Mouse (Mus musculus): ENCODE data around the gene Arfip1. TPM values are rescaled to one million over a fixed set of nuclear protein-coding genes. Genes with fewer than 3 reads are reported as not detected.

The Arfip1 gene
- total and polyA plus RNA-seq, 3 experiments: 5.6 to 14.8 (median 14.8) TPM

DNA sequence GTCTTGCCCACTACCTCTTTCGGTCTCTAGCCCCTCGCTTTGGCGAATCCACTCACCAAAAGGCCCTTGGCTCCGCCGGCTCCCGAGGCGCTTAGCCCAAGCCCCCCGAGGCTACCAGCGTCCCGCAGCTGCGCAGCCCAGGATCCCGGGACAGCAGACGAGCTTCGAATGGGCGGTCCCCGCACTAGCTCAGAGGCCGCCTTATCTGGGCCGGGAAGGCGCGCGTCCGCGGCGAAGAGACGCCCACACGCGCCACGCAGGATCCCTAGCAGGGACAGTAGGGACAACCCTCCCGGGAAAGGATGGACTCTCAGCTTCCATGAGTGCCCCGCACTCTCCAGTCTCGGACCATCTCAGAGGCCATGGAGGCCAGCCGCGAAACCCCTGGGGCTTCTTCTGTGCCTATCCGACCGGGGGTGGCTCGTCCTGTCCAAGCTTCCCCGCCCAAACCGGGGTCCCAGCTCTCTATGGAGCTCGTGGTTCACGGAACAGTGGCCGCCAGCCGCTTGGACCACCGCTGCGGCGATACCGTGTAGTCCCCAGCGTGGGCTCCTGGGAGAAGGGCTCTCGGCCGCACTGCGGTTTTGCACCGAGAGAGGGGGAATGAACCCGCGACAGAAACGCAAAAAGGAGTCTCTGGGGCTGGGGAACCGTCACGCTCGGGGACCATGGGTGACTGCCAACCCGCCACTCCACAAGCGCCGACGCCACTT, 103.0 kb downstream of the Arfip1 start:
- Histone ChIP-seq H3K9ac (ENCODE audit: low read depth, low read length) (peak overlapping the region; percentile 70), H3K4me1 (ENCODE audit: control insufficient read depth, insufficient read depth, low read length) (peaks cover 2% of the 10 kb centered on the region; the same call in 1 of the 2 replicates), H3K4me3 (peak overlapping the region; percentile 58), H3K27me3 (ENCODE audit: control insufficient read depth, insufficient read depth, low read length) (peaks cover 3% of the 10 kb centered on the region), H3K27ac (no peak overlapping the region), H3K36me3 (ENCODE audit: control insufficient read depth, insufficient read depth, low read length) (no peaks in the 10 kb centered on the region), H3K79me2 (replicated peaks; ENCODE audit: control insufficient read depth, insufficient read depth, low read length) (no peaks in the 10 kb centered on the region)
- no peak for TF ChIP-seq EP300 (IDR thresholded peaks at IDR 0.05; ENCODE audit: insufficient read depth, low read depth, low read length)
- 0 out of 2 replicates have a peak, but pooled peaks have one; percentile 24 for TF ChIP-seq CTCF (IDR thresholded peaks at IDR 0.05)
- 1% methylated on average over 61 of the region's 61 CpGs for WGBS
- peak; percentile 58 to 64 for DNase-seq
- intact Hi-C loops (cut with DNase I): loop anchor here (2.0 kb wide), 1 partner anchor 63 kb away; no protein-coding TSS in a partner anchor

GRCm38 (mm10) chr3:84478896-84479292, 103.5 kb downstream of the Arfip1 start:
- 36% methylated on average over 12 of the region's 12 CpGs for WGBS
- intact Hi-C loops (cut with DNase I): no loop called here

DNA sequence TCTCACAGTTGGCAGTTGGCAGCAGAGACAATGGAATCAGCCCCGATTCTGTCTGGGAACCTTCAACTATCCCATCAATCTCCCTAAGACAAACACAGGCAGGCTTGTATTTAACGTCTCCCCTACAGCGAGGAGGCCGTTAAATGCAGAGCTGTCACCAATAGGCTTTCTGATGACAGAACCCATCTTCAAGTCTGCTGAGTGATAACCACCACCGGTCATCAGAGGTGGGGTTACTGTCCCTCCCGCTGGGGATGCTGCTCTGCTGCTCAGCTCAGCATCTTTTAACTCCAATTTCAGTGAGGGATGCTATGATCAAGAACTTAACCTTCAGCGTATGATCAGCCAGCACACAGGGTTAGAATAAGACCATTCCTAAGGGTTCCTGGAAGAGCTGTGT, 104.2 kb downstream of the Arfip1 start:
- WGBS: 54% methylated on average over 7 of the region's 7 CpGs
- no peaks in the 10 kb centered on the region for H3K79me2 ChIP-seq (replicated peaks; ENCODE audit: control insufficient read depth, insufficient read depth, low read length)
- no peak for DNase-seq
- no peak overlapping the region for H3K4me3 ChIP-seq
- H3K36me3 ChIP-seq (ENCODE audit: control insufficient read depth, insufficient read depth, low read length): no peaks in the 10 kb centered on the region
- H3K27me3 ChIP-seq (ENCODE audit: control insufficient read depth, insufficient read depth, low read length): peaks cover 3% of the 10 kb centered on the region
- H3K27ac ChIP-seq: no peak overlapping the region
- H3K9ac ChIP-seq (ENCODE audit: low read depth, low read length): no peak overlapping the region
- intact Hi-C loops (cut with DNase I): no loop called here
- peaks cover 2% of the 10 kb centered on the region; the same call in 1 of the 2 replicates for H3K4me1 ChIP-seq (ENCODE audit: control insufficient read depth, insufficient read depth, low read length)
- TF ChIP-seq POLR2A (IDR thresholded peaks at IDR 0.05; ENCODE audit: insufficient read depth, low read depth, low read length): no peak
- TF ChIP-seq CTCF (IDR thresholded peaks at IDR 0.05): no peak

More at GRCm38 (mm10) chr3:84478896-84479292, 103.5 kb downstream of the Arfip1 start:
- H3K4me1 ChIP-seq (ENCODE audit: control insufficient read depth, insufficient read depth, low read length): peaks cover 2% of the 10 kb centered on the region; the same call in 1 of the 2 replicates
- H3K27me3 ChIP-seq (ENCODE audit: control insufficient read depth, insufficient read depth, low read length): peaks cover 3% of the 10 kb centered on the region
- peak overlapping the region; percentile 70; the same call in 1 of the 2 replicates for H3K9ac ChIP-seq (ENCODE audit: low read depth, low read length)
- H3K79me2 ChIP-seq (replicated peaks; ENCODE audit: control insufficient read depth, insufficient read depth, low read length): no peaks in the 10 kb centered on the region
- no peak for TF ChIP-seq EP300 (IDR thresholded peaks at IDR 0.05; ENCODE audit: insufficient read depth, low read depth, low read length)
- H3K4me3 ChIP-seq: peak overlapping the region; percentile 58
- H3K27ac ChIP-seq: no peak overlapping the region
- DNase-seq: no peak
- H3K36me3 ChIP-seq (ENCODE audit: control insufficient read depth, insufficient read depth, low read length): no peaks in the 10 kb centered on the region

GRCm38 (mm10) chr3:84477498-84477897, 104.9 kb downstream of the Arfip1 start:
- H3K27me3 ChIP-seq (ENCODE audit: control insufficient read depth, insufficient read depth, low read length): peaks cover 3% of the 10 kb centered on the region
- H3K27ac ChIP-seq: no peak overlapping the region
- intact Hi-C loops (cut with DNase I): no loop called here
- peaks cover 4% of the 10 kb centered on the region for H3K4me1 ChIP-seq (ENCODE audit: control insufficient read depth, insufficient read depth, low read length)
- H3K4me3 ChIP-seq: no peak overlapping the region
- no peaks in the 10 kb centered on the region for H3K79me2 ChIP-seq (replicated peaks; ENCODE audit: control insufficient read depth, insufficient read depth, low read length)
- WGBS: 100% methylated on average over 1 of the region's 1 CpGs
- DNase-seq: no peak
- H3K36me3 ChIP-seq (ENCODE audit: control insufficient read depth, insufficient read depth, low read length): no peaks in the 10 kb centered on the region
- no peak overlapping the region for H3K9ac ChIP-seq (ENCODE audit: low read depth, low read length)
- TF ChIP-seq EP300 (IDR thresholded peaks at IDR 0.05; ENCODE audit: insufficient read depth, low read depth, low read length): no peak
- TF ChIP-seq POLR2A (IDR thresholded peaks at IDR 0.05; ENCODE audit: insufficient read depth, low read depth, low read length): no peak
- TF ChIP-seq CTCF (IDR thresholded peaks at IDR 0.05): no peak

DNA sequence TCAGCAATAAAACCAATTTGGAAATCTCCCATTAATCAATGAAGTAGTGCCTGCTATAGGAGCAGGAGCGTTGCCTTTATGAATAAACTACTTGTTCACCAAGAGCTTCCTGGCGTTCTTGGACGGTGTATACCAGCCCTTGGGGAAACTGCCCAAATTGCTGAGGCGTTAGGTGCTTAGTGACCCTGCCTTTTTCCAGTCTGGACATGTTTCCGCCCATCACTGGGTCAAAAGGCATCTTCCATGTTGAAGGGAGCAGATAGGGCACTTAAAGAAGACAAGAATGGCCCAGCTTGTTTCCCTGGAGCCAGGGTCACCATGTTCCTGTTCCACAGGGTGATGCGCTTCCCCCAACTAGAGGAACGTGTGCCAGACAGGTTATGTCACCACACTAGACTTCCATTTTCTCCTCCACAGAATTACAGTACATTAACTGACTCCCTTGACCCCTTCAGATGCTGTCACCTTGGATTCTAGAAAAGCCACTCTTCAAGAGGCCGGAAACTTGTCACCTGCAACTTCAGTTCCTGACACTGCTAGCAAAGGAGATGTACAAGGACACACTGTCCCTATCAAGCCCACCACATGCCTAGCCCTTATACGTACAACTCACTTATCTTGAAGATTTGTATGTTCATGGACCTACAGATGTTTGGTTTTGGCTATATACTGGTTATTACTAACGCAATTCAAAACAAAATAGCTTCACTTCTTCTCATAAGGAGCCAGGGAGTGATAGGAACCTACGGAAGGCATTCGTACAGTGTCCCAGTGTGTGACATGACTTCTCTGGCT, 107.2 kb downstream of the Arfip1 start:
- intact Hi-C loops (cut with DNase I): no loop called here
- Histone ChIP-seq H3K4me1 (ENCODE audit: control insufficient read depth, insufficient read depth, low read length) (peaks cover 2% of the 10 kb centered on the region), H3K79me2 (replicated peaks; ENCODE audit: control insufficient read depth, insufficient read depth, low read length) (no peaks in the 10 kb centered on the region), H3K36me3 (ENCODE audit: control insufficient read depth, insufficient read depth, low read length) (no peaks in the 10 kb centered on the region), H3K27ac (no peak overlapping the region), H3K9ac (ENCODE audit: low read depth, low read length) (no peak overlapping the region), H3K27me3 (ENCODE audit: control insufficient read depth, insufficient read depth, low read length) (peaks cover 3% of the 10 kb centered on the region), H3K4me3 (no peak overlapping the region)
- TF ChIP-seq POLR2A (IDR thresholded peaks at IDR 0.05; ENCODE audit: insufficient read depth, low read depth, low read length) (no peak), CTCF (IDR thresholded peaks at IDR 0.05) (no peak), EP300 (IDR thresholded peaks at IDR 0.05; ENCODE audit: insufficient read depth, low read depth, low read length) (no peak)
- no peak for DNase-seq
- 93% methylated on average over 12 of the region's 12 CpGs for WGBS

DNA sequence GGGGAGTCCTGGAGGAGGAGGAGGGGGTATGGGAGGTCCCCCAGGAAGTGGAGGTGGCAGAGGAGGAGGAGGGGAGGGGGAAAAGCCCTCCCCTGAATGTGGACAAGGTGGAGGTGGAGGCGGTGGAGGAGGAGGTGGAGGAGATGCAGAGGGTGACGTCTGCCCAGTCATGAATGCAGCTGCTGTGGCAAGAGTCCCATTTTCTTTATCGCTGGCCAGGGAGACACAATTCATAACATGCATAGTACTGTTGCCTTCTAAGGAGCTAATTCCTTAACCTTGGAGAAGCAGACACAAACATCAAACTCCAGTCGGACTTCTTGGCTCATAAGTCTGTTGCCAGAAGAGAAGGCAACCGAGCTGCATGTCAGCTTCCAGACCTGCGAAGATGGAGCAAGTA, 108.0 kb downstream of the Arfip1 start:
- Histone ChIP-seq H3K4me3 (no peak overlapping the region), H3K36me3 (ENCODE audit: control insufficient read depth, insufficient read depth, low read length) (no peaks in the 10 kb centered on the region), H3K27me3 (ENCODE audit: control insufficient read depth, insufficient read depth, low read length) (peaks cover 1% of the 10 kb centered on the region), H3K27ac (no peak overlapping the region), H3K9ac (ENCODE audit: low read depth, low read length) (no peak overlapping the region), H3K79me2 (replicated peaks; ENCODE audit: control insufficient read depth, insufficient read depth, low read length) (no peaks in the 10 kb centered on the region), H3K4me1 (ENCODE audit: control insufficient read depth, insufficient read depth, low read length) (peaks cover 2% of the 10 kb centered on the region)
- intact Hi-C loops (cut with DNase I): no loop called here
- 65% methylated on average over 6 of the region's 6 CpGs for WGBS
- no peak for DNase-seq
- TF ChIP-seq CTCF (IDR thresholded peaks at IDR 0.05) (no peak), POLR2A (IDR thresholded peaks at IDR 0.05; ENCODE audit: insufficient read depth, low read depth, low read length) (no peak), EP300 (IDR thresholded peaks at IDR 0.05; ENCODE audit: insufficient read depth, low read depth, low read length) (no peak)
